Mouse (Mus musculus) intestine, postnatal 0 days (tissue): ENCODE results near the gene Olfr1342. TPM values are rescaled to one million over a fixed set of nuclear protein-coding genes. Genes with fewer than 3 reads are reported as not detected.

Source experiments
- ATAC-seq: fragments of 200-750 bp; cut with Nextera tagmentation; 2 replicates; pipeline ENCODE4 v1.8.0; 2017; ENCODE audit warnings: mild to moderate bottlenecking, moderate TSS enrichment, moderate library complexity
- H3K27ac ChIP-seq: fragments of 300-500 bp; sonication (generic); 2 replicates; pipeline ENCODE4 v1.5.1; 2014; ENCODE audit warnings: mild to moderate bottlenecking, low read depth, low read length, moderate library complexity
- H3K27me3 ChIP-seq: fragments of 300-500 bp; sonication (generic); replicated peaks from 2 replicates; pipeline ENCODE4 v1.6.1; 2014; ENCODE audit warnings: low read length, mixed read lengths; ENCODE audit not compliant: control insufficient read depth, insufficient read depth
- H3K36me3 ChIP-seq: fragments of 300-500 bp; sonication (generic); 2 replicates; pipeline ENCODE4 v1.6.1; 2014; ENCODE audit warnings: mild to moderate bottlenecking, moderate library complexity; ENCODE audit not compliant: control insufficient read depth, insufficient read depth
- H3K4me1 ChIP-seq: fragments of 300-500 bp; sonication (generic); replicated peaks from 2 replicates; pipeline ENCODE4 v1.6.1; 2014; ENCODE audit warnings: antibody characterized with exemption, low read length, mixed read lengths; ENCODE audit not compliant: control insufficient read depth, insufficient read depth
- H3K4me2 ChIP-seq: fragments of 300-500 bp; sonication (generic); replicated peaks from 2 replicates; pipeline ENCODE4 v1.6.1; 2014; ENCODE audit warnings: low read depth, mild to moderate bottlenecking, moderate library complexity
- H3K4me3 ChIP-seq: fragments of 300-500 bp; sonication (generic); 2 replicates; pipeline ENCODE4 v1.5.1; 2014; ENCODE audit warnings: low read depth, low read length
- H3K9ac ChIP-seq: fragments of 300-500 bp; sonication (generic); 2 replicates; pipeline ENCODE4 v1.6.1; 2014; ENCODE audit warnings: mild to moderate bottlenecking, low read depth, low read length
- H3K9me3 ChIP-seq: fragments of 300-500 bp; sonication (generic); 2 replicates; pipeline ENCODE4 v1.6.1; 2016; ENCODE audit warnings: mixed run types; ENCODE audit not compliant: control insufficient read depth
- CTCF ChIP-seq: sonication (generic); IDR thresholded peaks from 2 replicates; pipeline ENCODE4 v1.5.1; 2016; ENCODE audit warnings: low read depth, mild to moderate bottlenecking, control low read depth, antibody characterized with exemption, moderate library complexity
- WGBS: fragments of 180-500 bp; shearing (Covaris S2); extraction: QIAGEN DNeasy Blood & Tissue Kit; methylation state at CpG from one replicate; pipeline ENCODE4 v1.1.7; 2014; 5-methylcytosine and 5-hydroxymethylcytosine counted together
- polyA plus RNA-seq: library from polyadenylated mRNA; unstranded; fragments of >200 nt; fragmentation: Nextera tagmentation; extraction: Ambion mirVana; gene quantifications from 2 replicates; pipeline ENCODE4 v1.2.1, GENCODE M21; 2015

Olfr1342 gene
- polyA plus RNA-seq, 1 experiment from 2014 or later = not detected

DNA sequence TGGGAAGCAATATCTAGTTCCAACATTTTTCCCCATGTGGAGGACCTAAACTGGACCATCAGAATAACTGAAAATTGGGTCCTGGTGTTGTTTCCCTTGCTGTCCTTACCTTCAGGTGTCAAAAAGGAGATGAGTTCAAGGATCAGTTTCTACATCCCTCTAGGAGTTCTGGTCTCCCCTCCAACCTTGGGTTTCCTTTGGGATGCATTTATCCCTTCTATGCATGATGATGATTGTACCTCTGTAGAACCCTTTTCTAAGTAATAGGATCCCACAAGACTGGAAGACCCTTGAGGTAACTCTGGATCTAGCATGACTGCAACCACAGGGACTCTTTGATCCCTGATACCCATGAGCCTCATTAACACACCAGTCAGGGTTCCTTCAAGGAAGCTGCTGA, 27.3 kb upstream of the Olfr1342 start, which contains the start of gene Olfr1340:
Gene Olfr1340 (plus strand): TSS at position 301 of the 400 bp plus-strand sequence.
- H3K36me3 ChIP-seq = no peaks in the 10 kb centered on the region
- ATAC-seq = no peak
- no peaks in the 10 kb centered on the region for H3K9me3 ChIP-seq
- no peak within 1 kb of the TSS for H3K4me2 ChIP-seq
- H3K27me3 ChIP-seq = no peaks in the 10 kb centered on the region
- no peak for TF ChIP-seq CTCF
- no peak within 1 kb of the TSS for H3K27ac ChIP-seq
- H3K9ac ChIP-seq = no peak within 1 kb of the TSS
- H3K4me3 ChIP-seq = no peak within 1 kb of the TSS
- H3K4me1 ChIP-seq = no peaks in the 10 kb centered on the region

DNA sequence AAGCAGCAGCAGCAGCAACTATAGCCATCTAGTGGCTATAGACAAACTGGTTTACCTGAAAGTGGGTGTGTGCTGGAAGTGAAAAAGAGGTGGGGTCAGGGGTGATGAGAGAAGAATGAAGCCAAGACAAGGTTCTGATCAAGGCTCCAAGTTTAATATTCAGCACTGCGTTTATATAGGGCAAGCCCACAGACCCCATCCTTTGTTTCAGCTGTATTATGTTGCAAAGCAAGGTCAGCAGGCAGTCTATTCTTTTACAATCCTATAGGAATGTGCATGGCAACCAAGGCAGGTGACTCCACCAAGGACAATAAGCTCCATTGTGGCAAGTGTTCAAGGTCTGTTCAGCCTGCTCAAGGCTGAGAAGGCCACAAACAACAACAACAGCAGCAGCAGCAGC, 19.1 kb upstream of the Olfr1342 start:
- H3K4me1 ChIP-seq = no peaks in the 10 kb centered on the region
- 73% methylated on average over 1 of the region's 1 CpGs for WGBS
- no peak for TF ChIP-seq CTCF

DNA sequence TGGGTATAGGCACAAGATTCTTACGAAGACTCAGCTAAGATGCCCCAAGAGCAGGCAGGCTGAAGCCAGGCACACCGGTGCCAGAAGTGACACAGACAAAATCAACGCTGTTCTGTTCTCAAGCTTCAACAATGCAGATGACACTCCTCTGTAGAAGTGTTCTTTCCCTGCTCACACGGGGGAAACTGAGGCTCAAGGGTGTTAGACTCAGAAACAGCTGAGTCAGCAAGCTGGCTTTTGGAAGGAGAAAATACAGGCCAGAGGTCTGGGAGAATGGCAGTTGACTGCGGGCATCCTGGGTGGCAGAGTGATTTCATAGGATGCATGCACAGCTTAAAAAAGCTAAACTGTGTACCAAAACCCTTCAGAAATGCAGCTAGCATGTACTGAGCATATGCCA, 15.5 kb upstream of the Olfr1342 start:
- Histone ChIP-seq H3K36me3 (no peaks in the 10 kb centered on the region), H3K4me1 (no peaks in the 10 kb centered on the region), H3K4me2 (no peak overlapping the region), H3K4me3 (no peak overlapping the region), H3K27ac (no peak overlapping the region), H3K9me3 (no peaks in the 10 kb centered on the region), H3K27me3 (no peaks in the 10 kb centered on the region), H3K9ac (no peak overlapping the region)
- WGBS = 86% methylated on average over 5 of the region's 5 CpGs
- TF ChIP-seq CTCF = no peak
- ATAC-seq = no peak

More for the DNA sequence above, 19.1 kb upstream of the Olfr1342 start:
- no peak overlapping the region for H3K9ac ChIP-seq
- H3K9me3 ChIP-seq = no peaks in the 10 kb centered on the region
- H3K36me3 ChIP-seq = no peaks in the 10 kb centered on the region
- no peak overlapping the region for H3K4me2 ChIP-seq
- no peaks in the 10 kb centered on the region for H3K27me3 ChIP-seq
- no peak overlapping the region for H3K27ac ChIP-seq
- no peak for ATAC-seq
- H3K4me3 ChIP-seq = no peak overlapping the region

DNA sequence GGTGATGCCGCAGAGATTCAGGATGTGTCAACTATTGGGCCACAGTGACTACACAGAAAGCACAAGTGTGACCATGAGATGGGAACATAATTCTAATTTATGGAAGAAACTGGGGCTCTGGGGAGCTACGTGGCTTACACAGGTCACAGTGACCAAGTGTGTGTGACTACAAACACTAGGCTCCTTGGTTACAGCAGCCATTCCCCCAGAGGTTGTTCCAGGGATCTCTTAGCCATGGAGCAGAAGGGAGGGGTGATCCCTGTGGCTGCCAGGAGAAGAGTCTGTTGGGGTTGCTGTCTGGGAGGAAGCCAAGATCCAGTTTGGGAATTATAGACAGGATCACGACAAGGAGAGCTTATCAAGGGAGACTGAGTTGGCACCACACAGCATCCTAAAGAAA, 10.7 kb upstream of the Olfr1342 start, which contains the start of gene Olfr1341:
Gene Olfr1341 (plus strand): TSS at position 301 of the 400 bp plus-strand sequence.
- H3K9ac ChIP-seq = no peak within 1 kb of the TSS
- H3K4me1 ChIP-seq = no peaks in the 10 kb centered on the region
- no peak within 1 kb of the TSS for H3K4me2 ChIP-seq
- TF ChIP-seq CTCF = no peak
- no peaks in the 10 kb centered on the region for H3K36me3 ChIP-seq
- no peak for ATAC-seq
- no peak within 1 kb of the TSS for H3K27ac ChIP-seq
- H3K27me3 ChIP-seq = no peaks in the 10 kb centered on the region
- no peaks in the 10 kb centered on the region for H3K9me3 ChIP-seq
- H3K4me3 ChIP-seq = no peak within 1 kb of the TSS
- 77% methylated on average over 3 of the region's 3 CpGs for WGBS

DNA sequence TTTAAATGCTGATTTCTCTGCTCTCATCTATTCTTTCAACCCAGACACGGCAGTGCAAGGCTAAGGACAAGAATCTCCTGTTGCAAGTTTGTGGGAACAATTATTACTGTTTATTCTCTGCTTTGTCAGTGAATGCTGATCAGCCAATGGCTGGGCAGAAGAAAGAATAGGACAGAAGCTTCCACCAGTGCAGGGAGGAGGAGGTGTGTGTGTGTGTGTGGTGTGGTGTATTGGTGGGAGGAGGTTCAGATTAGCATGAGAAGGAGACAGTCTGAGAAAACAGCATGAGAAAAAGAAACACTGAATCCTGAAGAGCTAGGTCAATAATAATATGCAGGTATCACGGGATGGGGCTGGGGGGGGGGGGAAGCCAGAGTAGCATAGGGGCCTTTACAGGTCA, 1.3 kb upstream of the Olfr1342 start:
- no peak overlapping the region for H3K9ac ChIP-seq
- no peak overlapping the region for H3K27ac ChIP-seq
- no peaks in the 10 kb centered on the region for H3K27me3 ChIP-seq
- no peaks in the 10 kb centered on the region for H3K9me3 ChIP-seq
- no peak overlapping the region for H3K4me3 ChIP-seq
- H3K4me2 ChIP-seq = no peak overlapping the region
- no peaks in the 10 kb centered on the region for H3K4me1 ChIP-seq
- H3K36me3 ChIP-seq = no peaks in the 10 kb centered on the region
- 41% methylated on average over 2 of the region's 2 CpGs for WGBS
- no peak for ATAC-seq
- TF ChIP-seq CTCF = no peak

DNA sequence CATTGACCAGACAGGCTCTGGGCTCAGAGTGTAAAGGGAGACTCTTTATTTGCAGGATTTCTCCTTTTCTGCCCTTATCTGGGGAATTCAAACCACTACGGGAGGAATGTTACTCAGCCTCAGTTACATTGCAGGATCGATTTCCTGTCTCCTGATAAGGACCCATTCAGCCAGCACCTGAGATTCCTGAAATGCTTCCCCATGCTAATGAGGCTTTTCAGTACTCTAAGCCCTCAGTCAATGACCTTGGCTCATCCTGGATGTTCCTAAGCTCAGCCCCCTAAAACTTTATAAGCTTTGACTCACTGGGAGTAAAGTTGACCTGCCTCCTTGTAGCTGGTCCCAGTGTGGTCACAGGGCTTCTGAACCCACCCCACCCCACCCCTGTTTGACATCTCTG, 5.5 kb downstream of the Olfr1342 start:
- WGBS = 13% methylated on average over 2 of the region's 2 CpGs
- no peak overlapping the region for H3K9ac ChIP-seq
- H3K9me3 ChIP-seq = no peaks in the 10 kb centered on the region
- no peaks in the 10 kb centered on the region for H3K27me3 ChIP-seq
- H3K36me3 ChIP-seq = no peaks in the 10 kb centered on the region
- H3K4me2 ChIP-seq = no peak overlapping the region
- no peaks in the 10 kb centered on the region for H3K4me1 ChIP-seq
- TF ChIP-seq CTCF = no peak
- H3K27ac ChIP-seq = no peak overlapping the region
- H3K4me3 ChIP-seq = no peak overlapping the region
- ATAC-seq = no peak

DNA sequence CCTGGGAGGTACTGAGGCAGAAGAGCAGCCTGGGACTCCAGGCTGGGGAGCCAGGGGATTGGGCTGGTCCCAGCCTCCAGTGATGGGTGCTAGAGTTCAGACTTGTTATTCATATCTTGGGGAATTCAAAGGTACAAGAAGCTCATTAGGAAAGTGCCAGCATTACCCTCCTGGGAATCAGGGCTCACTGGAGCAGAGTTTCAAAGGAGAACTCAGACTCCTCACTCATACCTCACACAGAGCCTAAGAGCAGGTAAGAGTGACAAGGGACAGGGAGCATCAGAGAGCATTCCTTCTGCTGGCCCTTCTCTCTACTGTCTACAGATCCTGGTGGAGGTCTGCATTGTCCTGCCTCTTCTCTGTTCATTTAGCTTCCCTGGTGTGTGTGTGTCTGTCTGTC, 33.9 kb downstream of the Olfr1342 start, which contains the start of gene Olfr62:
Gene Olfr62 (plus strand): TSS at position 301 of the 400 bp plus-strand sequence.
- TF ChIP-seq CTCF = no peak
- ATAC-seq = no peak
- no peak within 1 kb of the TSS for H3K4me3 ChIP-seq
- H3K27me3 ChIP-seq = no peaks in the 10 kb centered on the region
- H3K4me1 ChIP-seq = no peaks in the 10 kb centered on the region
- H3K4me2 ChIP-seq = no peak within 1 kb of the TSS
- no peaks in the 10 kb centered on the region for H3K36me3 ChIP-seq
- no peaks in the 10 kb centered on the region for H3K9me3 ChIP-seq
- no peak within 1 kb of the TSS for H3K27ac ChIP-seq
- H3K9ac ChIP-seq = no peak within 1 kb of the TSS
